Mouse (Mus musculus) bone marrow macrophage, adult 2 months (primary cell): Measurements from ENCODE around the gene 4930524B15Rik. TPM values are rescaled to one million over a fixed set of nuclear protein-coding genes. Genes with fewer than 3 reads are reported as not detected.
"Not testable (repeated sequence)": the region's sequence is repeated elsewhere in the genome, so short reads cannot be mapped to it uniquely, and the experiment has no call there.

ENCODE experiments used
- H3K27ac ChIP-seq: 2 replicates; pipeline ENCODE4 v1.5.1; 2012; ENCODE audit warnings: low read depth, low read length; ENCODE audit not compliant: insufficient read depth
- H3K4me1 ChIP-seq: 2 replicates; pipeline ENCODE4 v1.6.1; 2012; ENCODE audit warnings: low read length; ENCODE audit not compliant: control insufficient read depth, insufficient read depth
- H3K4me3 ChIP-seq: 2 replicates; pipeline ENCODE4 v1.5.1; 2012; ENCODE audit warnings: mild to moderate bottlenecking, low read length, moderate library complexity; ENCODE audit not compliant: insufficient read depth
- CTCF ChIP-seq: IDR thresholded peaks from 2 replicates; pipeline ENCODE4 v1.5.1; 2012; ENCODE audit warnings: low read depth, mild to moderate bottlenecking, low read length, moderate library complexity
- POLR2A ChIP-seq: IDR thresholded peaks from 2 replicates; pipeline ENCODE4 v1.6.1; 2012; ENCODE audit warnings: mild to moderate bottlenecking, low read depth, low read length, borderline replicate concordance
- polyA plus RNA-seq: library from polyadenylated mRNA; stranded (reverse); fragments of >200 nt; gene quantifications from 2 replicates; pipeline ENCODE4 v1.2.4, GENCODE M21; 2012; ENCODE audit not compliant: missing spikeins, insufficient read depth, insufficient read length

4930524B15Rik gene
- polyA plus RNA-seq, 1 experiment, result not detected

GRCm38 (mm10) chr11:31948462-31949330 is 16.7 kb upstream of the 4930524B15Rik start:
- TF ChIP-seq CTCF, result no peak
- TF ChIP-seq POLR2A, result no peak
- Histone ChIP-seq H3K27ac (peak overlapping the region; percentile 17; the same call in 1 of the 2 replicates), H3K4me1 (peaks cover 11% of the 10 kb centered on the region), H3K4me3 (peak overlapping the region; percentile 55)

DNA sequence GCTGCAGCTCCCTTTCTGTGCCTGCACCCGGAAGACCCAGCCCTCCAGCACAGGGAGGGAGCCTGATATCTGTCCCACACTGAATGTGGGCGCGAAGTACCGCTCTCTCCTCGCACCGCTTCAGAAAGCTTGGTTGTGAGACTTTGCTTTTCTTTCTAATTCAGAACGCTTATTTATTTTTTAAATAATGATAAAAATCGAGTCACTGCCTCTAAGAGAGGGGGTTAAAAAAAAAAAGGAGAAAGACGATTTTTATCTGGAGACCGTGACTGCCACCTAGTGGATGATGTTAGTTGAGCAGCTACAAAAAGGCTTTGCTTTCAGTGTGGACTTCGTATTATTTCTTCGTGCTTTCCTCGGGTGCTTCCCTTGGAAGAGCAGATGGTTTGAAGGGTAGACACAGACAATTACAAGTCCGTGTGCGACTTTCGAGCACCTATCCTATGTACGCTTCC is 16.0 kb upstream of the 4930524B15Rik start:
- H3K4me3 ChIP-seq, result peak overlapping the region; percentile 55
- TF ChIP-seq POLR2A (no peak), CTCF (0 out of 2 replicates have a peak, but pooled peaks have one; percentile 7)
- peaks cover 11% of the 10 kb centered on the region for H3K4me1 ChIP-seq
- no peak overlapping the region for H3K27ac ChIP-seq

GRCm38 (mm10) chr11:31960071-31960470 is 5.3 kb upstream of the 4930524B15Rik start:
- no peak for TF ChIP-seq CTCF
- no peak for TF ChIP-seq POLR2A
- Histone ChIP-seq H3K4me3 (no peak overlapping the region), H3K27ac (no peak overlapping the region), H3K4me1 (peaks cover 2% of the 10 kb centered on the region; the same call in 1 of the 2 replicates)

DNA sequence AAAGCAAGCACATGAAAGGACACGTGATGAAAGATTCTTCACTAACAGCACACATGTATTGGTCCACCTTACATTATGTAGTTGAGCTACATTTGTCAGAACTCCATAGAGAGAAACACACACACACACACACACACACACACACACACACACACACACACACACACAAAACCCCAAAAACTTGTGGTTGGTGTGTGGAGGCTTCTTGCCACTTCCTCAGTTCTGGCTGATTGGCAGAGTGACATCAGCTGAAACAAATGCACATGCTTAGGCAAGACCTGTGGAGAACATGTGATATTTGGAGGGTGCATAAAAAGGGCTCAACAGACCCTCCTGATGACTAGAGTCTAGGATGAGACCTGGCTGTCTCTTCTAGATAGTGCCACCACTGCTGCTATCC is 1.4 kb upstream of the 4930524B15Rik start:
- no peak overlapping the region for H3K4me3 ChIP-seq
- TF ChIP-seq POLR2A, result no peak
- TF ChIP-seq CTCF, result no peak
- no peak overlapping the region for H3K27ac ChIP-seq

DNA sequence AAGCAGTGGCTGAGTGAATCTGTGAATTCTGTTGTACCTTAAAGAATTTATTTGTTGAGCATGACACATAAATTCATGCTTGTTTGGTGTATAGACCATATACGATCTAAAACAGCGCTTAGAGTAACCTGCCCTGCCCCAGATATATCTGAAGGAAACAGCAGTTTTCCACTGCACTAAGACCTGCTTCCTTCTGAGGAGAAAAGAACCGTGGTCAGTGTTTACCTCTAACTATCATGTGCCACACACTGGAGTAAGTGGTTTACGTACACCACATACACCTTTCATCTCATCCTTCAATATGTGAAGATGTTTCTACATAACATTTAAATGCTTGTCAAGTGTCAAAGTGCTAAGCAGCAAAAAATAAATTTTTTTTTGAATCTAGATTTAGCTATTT is 8.7 kb downstream of the 4930524B15Rik start:
- TF ChIP-seq POLR2A, result no peak
- no peaks in the 10 kb centered on the region for H3K4me1 ChIP-seq
- no peak overlapping the region for H3K27ac ChIP-seq
- H3K4me3 ChIP-seq, result no peak overlapping the region

More for the DNA sequence above, 1.4 kb upstream of the 4930524B15Rik start:
- H3K4me1 ChIP-seq, result peaks cover 2% of the 10 kb centered on the region; the same call in 1 of the 2 replicates

- Histone ChIP-seq H3K27ac (no peak overlapping the region), H3K4me3 (no peak overlapping the region), H3K4me1 (no peaks in the 10 kb centered on the region)
- TF ChIP-seq POLR2A, result no peak
- TF ChIP-seq CTCF, result no peak
These were observed 9.4 kb downstream of the 4930524B15Rik start for GRCm38 (mm10) chr11:31974826-31975225.

DNA sequence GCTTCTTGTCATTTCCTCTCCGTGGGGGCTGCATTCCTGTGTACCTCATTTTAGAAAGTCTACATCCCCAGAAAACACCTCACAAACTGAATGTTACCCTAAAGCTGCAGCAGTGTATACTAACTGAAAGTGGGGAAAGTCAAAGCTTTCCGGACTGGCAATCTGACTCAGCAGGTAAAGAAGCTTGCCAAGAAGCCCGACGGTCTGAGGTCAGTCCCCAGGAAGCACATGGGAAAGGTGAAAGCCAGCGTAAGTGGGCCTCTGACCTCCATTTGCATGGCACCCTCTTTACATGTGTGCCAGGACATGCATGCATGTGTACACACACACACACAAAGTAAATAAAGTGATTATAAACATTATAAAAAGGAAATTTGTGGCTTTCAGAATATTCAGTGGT is 10.3 kb downstream of the 4930524B15Rik start:
- no peak for TF ChIP-seq POLR2A
- no peak for TF ChIP-seq CTCF
- H3K4me3 ChIP-seq, result no peak overlapping the region
- H3K27ac ChIP-seq, result no peak overlapping the region
- H3K4me1 ChIP-seq, result no peaks in the 10 kb centered on the region

GRCm38 (mm10) chr11:31976137-31976536 is 10.7 kb downstream of the 4930524B15Rik start:
- Histone ChIP-seq H3K4me1 (no peaks in the 10 kb centered on the region), H3K4me3 (no peak overlapping the region), H3K27ac (no peak overlapping the region)
- TF ChIP-seq CTCF, result no peak
- TF ChIP-seq POLR2A, result no peak

- not testable (repeated sequence) for H3K4me3 ChIP-seq, H3K27ac ChIP-seq, H3K4me1 ChIP-seq
These were observed 14.7 kb downstream of the 4930524B15Rik start for GRCm38 (mm10) chr11:31980089-31980488.

DNA sequence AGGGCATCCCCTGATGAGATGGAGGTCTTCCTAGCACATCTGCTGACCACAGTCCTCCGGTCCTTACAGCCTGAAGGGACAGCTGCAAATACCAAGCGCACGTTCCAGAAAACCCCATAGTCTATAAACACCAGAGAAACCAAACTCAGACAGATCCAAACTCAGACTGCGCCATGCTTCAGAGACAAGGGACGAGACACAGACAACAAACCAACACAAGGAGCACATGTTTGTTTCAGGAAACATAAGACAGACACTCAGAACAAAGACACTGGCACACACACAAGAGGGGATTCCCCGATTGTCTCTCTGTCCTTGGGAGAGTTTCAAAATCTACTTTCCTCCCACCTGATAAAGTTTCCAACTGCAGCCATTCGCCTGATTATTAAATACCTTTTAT is 16.4 kb downstream of the 4930524B15Rik start:
- H3K27ac ChIP-seq, result no peak overlapping the region
- no peak for TF ChIP-seq CTCF
- TF ChIP-seq POLR2A, result no peak
- H3K4me3 ChIP-seq, result no peak overlapping the region
- H3K4me1 ChIP-seq, result no peaks in the 10 kb centered on the region

- H3K4me1 ChIP-seq, H3K27ac ChIP-seq, H3K4me3 ChIP-seq: not testable (repeated sequence)
These were observed 17.0 kb downstream of the 4930524B15Rik start for GRCm38 (mm10) chr11:31982247-31982943.
